Comparison of ENCODE assay signal across 9 mouse cellular contexts in the genomic region with DNA sequence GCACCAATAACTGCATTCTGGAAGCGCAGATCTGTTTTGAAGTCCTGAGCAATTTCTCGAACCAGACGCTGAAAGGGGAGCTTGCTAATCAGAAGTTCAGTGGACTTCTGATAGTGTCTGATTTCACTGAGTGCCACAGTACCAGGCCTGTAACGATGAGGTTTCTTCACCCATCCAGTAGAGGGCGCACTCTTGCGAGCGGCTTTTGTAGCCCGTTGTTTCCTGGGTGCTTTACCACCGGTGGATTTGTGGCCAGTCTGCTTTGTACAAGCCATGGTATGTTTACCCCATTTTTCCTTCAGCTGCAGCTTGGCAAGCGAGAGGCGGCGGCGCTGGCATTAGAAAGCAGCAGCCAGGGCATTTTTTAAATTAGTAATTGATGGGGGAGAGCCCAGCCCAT. TPM values are rescaled to one million over a fixed set of nuclear protein-coding genes. Genes with fewer than 3 reads are reported as not detected.
A peak's percentile ranks its signal among the peaks of the same experiment; 100 is the strongest.
DNase-seq lines count a peak whose midpoint lies in the region; ATAC-seq and TF ChIP-seq lines count a peak whose summit lies in the region.
"Had no signal": no experiment of that assay in that cellular context is flagged by ENCODE, and none has a peak within 500 bp of the region (broad histone marks: within the 10 kb centered on the region; RNA-seq: fewer than 3 reads in every experiment).

No protein-coding gene starts in this region.

- no peak overlapping the region for H3K4me2 ChIP-seq in kidney, postnatal 0 days (ENCODE audit: low read length)
- H3K4me2 ChIP-seq: kidney, embryonic 15.5 days had no signal

- no peak overlapping the region for H3K9ac ChIP-seq in kidney, postnatal 0 days (ENCODE audit: low read depth, low read length)
- H3K9ac ChIP-seq: kidney, embryonic 15.5 days had no signal

- DNase-seq in kidney, postnatal 0 days (ENCODE audit: low spot score), result no peak
- no peak for DNase-seq in kidney, adult 8-10 months
- DNase-seq in ES-CJ7 (ENCODE audit: low read depth, low spot score), result peak; percentile 67
- DNase-seq in spleen, postnatal 36 days (ENCODE audit: low spot score in 2 of 2), result peak; percentile 44 to 48
- no peak for DNase-seq in left cerebral cortex, postnatal 14 days (ENCODE audit: low spot score in 2 of 2)
- DNase-seq in heart, adult 9 months (ENCODE audit: low spot score in 2 of 2), result no peak

- H3K4me1 ChIP-seq in kidney, postnatal 0 days (replicated peaks; ENCODE audit: insufficient read depth, low read length), result no peaks in the 10 kb centered on the region
- no peaks in the 10 kb centered on the region for H3K4me1 ChIP-seq in cortical plate, adult 2 months (ENCODE audit: control insufficient read depth, insufficient read depth, low read length)
- H3K4me1 ChIP-seq: kidney, embryonic 15.5 days had no signal

- TF ChIP-seq CTCF in kidney, postnatal 0 days (IDR thresholded peaks at IDR 0.05; ENCODE audit: low read depth), result peak; percentile 56
- peak; percentile 26; the same call in 1 of the 2 replicates for TF ChIP-seq CTCF in cortical plate, adult 2 months (IDR thresholded peaks at IDR 0.05; ENCODE audit: extremely low read depth, insufficient read depth, low read length)

- ATAC-seq in kidney, postnatal 0 days (replicated peaks; ENCODE audit: low FRiP score, low read depth), result no peak
- ATAC-seq in cerebellum, adult (ENCODE audit: insufficient number of reproducible peaks, low FRiP score, low TSS enrichment), result no peak

- H3K9me3 ChIP-seq in kidney, postnatal 0 days (replicated peaks; ENCODE audit: low read length), result no peaks in the 10 kb centered on the region
- H3K9me3 ChIP-seq: kidney, embryonic 15.5 days had no signal

- TF ChIP-seq POLR2A in cortical plate, adult 2 months (IDR thresholded peaks at IDR 0.05; ENCODE audit: extremely low read depth, insufficient read depth, low read length), result no peak

- 57% methylated on average over 13 of the region's 13 CpGs for WGBS in kidney, postnatal 0 days

- H3K36me3 ChIP-seq in kidney, postnatal 0 days (ENCODE audit: insufficient read depth, low read length), result no peaks in the 10 kb centered on the region
- H3K36me3 ChIP-seq: kidney, embryonic 15.5 days had no signal

- intact Hi-C loops in left cerebral cortex, postnatal 14 days (cut with DNase I), result no loop called here

- no peak overlapping the region for H3K27ac ChIP-seq in kidney, postnatal 0 days
- H3K27ac ChIP-seq in cortical plate, adult 2 months (ENCODE audit: insufficient read depth, low read length), result no peak overlapping the region
- H3K27ac ChIP-seq: kidney, embryonic 15.5 days had no signal

- H3K27me3 ChIP-seq in kidney, postnatal 0 days (ENCODE audit: insufficient read depth, low read length), result no peaks in the 10 kb centered on the region
- H3K27me3 ChIP-seq: kidney, embryonic 15.5 days had no signal

- H3K4me3 ChIP-seq in kidney, postnatal 0 days (replicated peaks; ENCODE audit: low read depth, low read length), result no peak overlapping the region
- no peak overlapping the region for H3K4me3 ChIP-seq in cortical plate, adult 2 months (ENCODE audit: insufficient read depth, low read length)
- H3K4me3 ChIP-seq: kidney, embryonic 15.5 days had no signal

RNA-seq across cellular contexts. Expression of a gene that starts 8.4 kb away (rescaled TPM):
- 32.5 and 37.5 TPM in 2 replicates for polyA plus RNA-seq in kidney, postnatal 0 days (2015; fragmentation: Nextera tagmentation; extraction: Ambion mirVana)
- polyA plus RNA-seq in cortical plate, adult 2 months (2012; rRNA removed), result 71.4 and 72.9 TPM in 2 replicates
- 10 to 100 TPM; 63.3 to 69.5 TPM for total RNA-seq in left cerebral cortex, postnatal 14 days (2021)

RNA-seq across cellular contexts. Expression of a gene that starts 14.0 kb away (rescaled TPM):
- polyA plus RNA-seq in kidney, postnatal 0 days (2015; fragmentation: Nextera tagmentation; extraction: Ambion mirVana), result 2.1 and 2.2 TPM in 2 replicates
- 0.68 and 0.81 TPM in 2 replicates for polyA plus RNA-seq in cortical plate, adult 2 months (2012; rRNA removed)
- 1 to 10 TPM in 1 of 2 experiments, under 1 TPM in 1; 0.86 to 1.2 TPM for total RNA-seq in left cerebral cortex, postnatal 14 days (2021)

RNA-seq across cellular contexts. Expression of a gene that starts 14.0 kb away (rescaled TPM):
- 10.4 TPM in 2 replicates for polyA plus RNA-seq in kidney, postnatal 0 days (2015; fragmentation: Nextera tagmentation; extraction: Ambion mirVana)
- polyA plus RNA-seq in cortical plate, adult 2 months (2012; rRNA removed), result 8.1 and 8.9 TPM in 2 replicates
- 10 to 100 TPM; 11.4 to 12.6 TPM for total RNA-seq in left cerebral cortex, postnatal 14 days (2021)

RNA-seq across cellular contexts. Expression of a gene that starts 45.4 kb away (rescaled TPM):
- polyA plus RNA-seq in kidney, postnatal 0 days (2015; fragmentation: Nextera tagmentation; extraction: Ambion mirVana), result 38.7 and 39.1 TPM in 2 replicates
- polyA plus RNA-seq in cortical plate, adult 2 months (2012; rRNA removed), result 44.0 and 47.3 TPM in 2 replicates
- 10 to 100 TPM; 68.9 to 77.4 TPM for total RNA-seq in left cerebral cortex, postnatal 14 days (2021)

Comparison
In these comparisons a context has a peak if more than half of its experiments do, and no peak if none do; other contexts are left out.
1. DNase-seq: peak in ES-CJ7 (single experiment) and spleen, postnatal 36 days (2 of 2); none in kidney, postnatal 0 days (single experiment), kidney, adult 8-10 months (0 of 2), left cerebral cortex, postnatal 14 days (0 of 2) and heart, adult 9 months (0 of 2).